15 mouse cellular contexts compared by ENCODE assay signal in the genomic region with DNA sequence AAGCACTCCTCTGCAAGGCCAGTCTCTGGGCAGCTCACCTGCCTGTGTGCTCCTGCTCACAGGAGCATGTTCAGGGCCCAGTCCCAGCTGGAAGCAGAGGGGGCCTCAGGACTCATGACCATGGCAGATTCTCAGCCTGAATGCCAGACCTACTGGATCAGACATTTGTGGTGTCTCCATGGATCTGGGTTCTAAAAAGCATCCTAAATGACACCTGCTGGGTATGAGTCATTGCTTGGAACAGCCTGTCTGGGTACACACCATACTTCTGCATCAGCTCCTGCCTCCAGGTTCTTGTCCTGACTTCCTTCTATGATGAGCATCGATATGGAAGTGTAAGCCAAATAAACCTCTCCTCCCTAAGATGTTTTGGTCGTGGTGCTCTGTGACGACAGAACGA.
"Had no signal": no experiment of that assay in that cellular context is flagged by ENCODE, and none has a peak within 500 bp of the region (broad histone marks: within the 10 kb centered on the region; RNA-seq: fewer than 3 reads in every experiment).

No protein-coding gene starts in this region.

- DNase-seq: retina, postnatal 1 day; right cerebral cortex, adult 18-20 months; right cerebral cortex, postnatal 14 days; right cerebral cortex, postnatal 25 days; right cerebral cortex, postnatal 4 days; spleen, adult 18-20 months; thymus, adult 18-20 months; thymus, adult 2 months; thymus, postnatal 14 days; thymus, postnatal 25 days; thymus, postnatal 36 days; thymus, postnatal 4 days had no signal

- H3K9ac ChIP-seq: neural tube, embryonic 15.5 days; stomach, embryonic 15.5 days had no signal

- H3K4me3 ChIP-seq: neural tube, embryonic 15.5 days; stomach, embryonic 15.5 days had no signal

- H3K27ac ChIP-seq: neural tube, embryonic 15.5 days; stomach, embryonic 15.5 days; stomach, postnatal 0 days had no signal

- H3K4me1 ChIP-seq: neural tube, embryonic 15.5 days; stomach, embryonic 15.5 days had no signal

- H3K4me2 ChIP-seq: neural tube, embryonic 15.5 days; stomach, embryonic 15.5 days had no signal

- H3K27me3 ChIP-seq: neural tube, embryonic 15.5 days; stomach, embryonic 15.5 days had no signal

- H3K9me3 ChIP-seq: neural tube, embryonic 15.5 days; stomach, embryonic 15.5 days had no signal
